Mouse (Mus musculus): ENCODE data around the gene Tmtc2.

DNA sequence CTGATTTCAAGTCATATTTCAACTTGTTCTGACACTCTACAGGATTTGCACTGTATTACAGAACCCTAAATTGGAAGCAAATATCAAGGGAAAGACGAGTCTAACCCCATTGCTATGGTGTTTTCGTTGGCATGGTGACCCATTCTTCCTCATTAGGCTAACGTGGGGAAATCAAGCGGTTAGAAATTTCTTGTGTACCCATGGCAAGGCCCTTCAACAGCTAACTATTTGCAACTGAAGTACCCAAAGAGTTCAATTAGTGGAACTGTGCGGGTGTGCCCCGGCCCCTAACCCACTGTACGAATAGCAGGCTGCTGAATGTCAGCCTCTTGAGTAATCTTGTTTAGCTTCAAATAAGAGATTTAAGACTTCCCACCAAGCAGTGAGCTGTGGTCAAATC, 193.7 kb downstream of the Tmtc2 start:
- TF ChIP-seq EP300 (IDR thresholded peaks at IDR 0.05; ENCODE audit: insufficient read depth, low read depth, low read length), result no peak
- no peak for TF ChIP-seq CTCF (IDR thresholded peaks at IDR 0.05; ENCODE audit: low read depth, low read length)

Data from ES-Bruce4 (cell line).